Comparison of ENCODE assay signal across 25 mouse cellular contexts in the genomic region with DNA sequence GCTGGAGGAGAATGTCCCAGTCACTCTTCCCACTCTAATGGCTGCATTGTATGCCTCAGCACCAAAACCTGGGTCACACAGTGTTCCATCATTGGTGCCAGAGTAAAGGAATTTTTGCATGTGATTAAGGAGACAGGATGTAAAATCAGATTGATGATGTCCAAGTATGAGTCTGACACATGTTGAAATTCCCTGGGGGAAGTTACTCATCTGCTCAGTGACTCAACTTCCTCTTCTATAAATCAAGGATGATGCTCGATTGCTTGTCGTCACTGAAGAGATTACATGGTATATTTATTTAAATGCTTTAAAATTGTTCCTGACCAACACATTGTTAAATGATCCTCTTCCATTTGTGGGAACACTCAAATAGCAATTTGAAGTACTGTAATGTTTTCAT.
DNase-seq lines count a peak whose midpoint lies in the region; TF ChIP-seq lines count a peak whose summit lies in the region.
"Had no signal": no experiment of that assay in that cellular context is flagged by ENCODE, and none has a peak within 500 bp of the region (broad histone marks: within the 10 kb centered on the region; RNA-seq: fewer than 3 reads in every experiment).

No protein-coding gene starts in this region.

- DNase-seq in 3134 (ENCODE audit: extremely low read depth, insufficient read length, low spot score) (peak; percentile 21), 3T3-L1 (ENCODE audit: low read depth, low spot score) (peak; percentile 89), MEL (ENCODE audit: low read depth, low spot score) (peak; percentile 2)
- DNase-seq in mesoderm, embryonic 11.5 days (ENCODE audit: low read depth, low spot score) = peak; percentile 4
- no peak for DNase-seq in retina, embryonic 14.5 days (ENCODE audit: low spot score)
- DNase-seq in spleen, postnatal 4 days (ENCODE audit: low spot score in 2 of 2) = no peak
- no peak for DNase-seq in frontal cortex, postnatal 14 days (ENCODE audit: low spot score in 2 of 2)
- DNase-seq: adrenal gland, adult 2 months; adrenal gland, postnatal 14 days; cerebellum, adult 11 months; cerebellum, adult 2 months; cerebellum, adult 9-11 months; cerebellum, postnatal 25 days; gastrocnemius, postnatal 25 days; heart, adult 18-20 months; heart, postnatal 10 days; kidney, adult 18-20 months had no signal

- H3K36me3 ChIP-seq in MEL (ENCODE audit: control insufficient read depth in 1 of 2, insufficient read depth in 2 of 2, low read length in 2 of 2) = no peaks in the 10 kb centered on the region
- H3K36me3 ChIP-seq: embryonic facial prominence, embryonic 12.5 days; embryonic facial prominence, embryonic 15.5 days; forebrain, embryonic 10.5 days; heart, embryonic 12.5 days; heart, embryonic 15.5 days; hindbrain, embryonic 13.5 days had no signal

- no peaks in the 10 kb centered on the region for H3K9me3 ChIP-seq in MEL (replicated peaks; ENCODE audit: insufficient read depth, low read length)
- H3K9me3 ChIP-seq: embryonic facial prominence, embryonic 12.5 days; embryonic facial prominence, embryonic 15.5 days; forebrain, embryonic 10.5 days; forebrain, embryonic 13.5 days; heart, embryonic 12.5 days; heart, embryonic 15.5 days; hindbrain, embryonic 13.5 days had no signal

- no peaks in the 10 kb centered on the region for H3K27me3 ChIP-seq in MEL (ENCODE audit: control insufficient read depth in 1 of 2, insufficient read depth in 2 of 2, low read length in 2 of 2)
- H3K27me3 ChIP-seq: embryonic facial prominence, embryonic 12.5 days; embryonic facial prominence, embryonic 15.5 days; forebrain, embryonic 13.5 days; heart, embryonic 12.5 days; heart, embryonic 15.5 days; hindbrain, embryonic 13.5 days had no signal

- H3K9ac ChIP-seq in MEL (ENCODE audit: control insufficient read depth, low read depth, low read length, poor library complexity, severe bottlenecking) = no peak overlapping the region
- H3K9ac ChIP-seq: embryonic facial prominence, embryonic 12.5 days; embryonic facial prominence, embryonic 15.5 days; forebrain, embryonic 13.5 days; heart, embryonic 12.5 days; heart, embryonic 15.5 days; hindbrain, embryonic 13.5 days had no signal

- no peak for TF ChIP-seq POLR2A in MEL (IDR thresholded peaks at IDR 0.05; ENCODE audit: control insufficient read depth in 1 of 2, insufficient read depth in 1 of 2, low read depth in 1 of 2, low read length in 2 of 2, poor library complexity in 1 of 2)

- no peak overlapping the region for H3K27ac ChIP-seq in MEL (ENCODE audit: control insufficient read depth, low read depth, low read length)
- H3K27ac ChIP-seq: embryonic facial prominence, embryonic 12.5 days; embryonic facial prominence, embryonic 15.5 days; forebrain, embryonic 10.5 days; forebrain, embryonic 13.5 days; heart, embryonic 15.5 days; hindbrain, embryonic 13.5 days; hindbrain, postnatal 0 days had no signal

- no peaks in the 10 kb centered on the region for H3K4me1 ChIP-seq in MEL (ENCODE audit: control insufficient read depth in 1 of 2, insufficient read depth in 2 of 2, low read length in 2 of 2)
- H3K4me1 ChIP-seq: embryonic facial prominence, embryonic 12.5 days; embryonic facial prominence, embryonic 15.5 days; forebrain, embryonic 10.5 days; forebrain, embryonic 13.5 days; heart, embryonic 12.5 days; heart, embryonic 15.5 days; hindbrain, embryonic 13.5 days had no signal

- H3K79me2 ChIP-seq in MEL (ENCODE audit: control insufficient read depth, insufficient read depth, low read length, poor library complexity) = no peaks in the 10 kb centered on the region

- TF ChIP-seq EP300 in MEL (IDR thresholded peaks at IDR 0.05; ENCODE audit: low read depth in 1 of 2, low read length in 2 of 2) = no peak

- no peak for TF ChIP-seq CTCF in MEL (IDR thresholded peaks at IDR 0.05 in 2 of 3, conservative IDR thresholded peaks at IDR 0.05 in 1 of 3; ENCODE audit: control insufficient read depth in 1 of 3, insufficient read depth in 1 of 3, low read depth in 2 of 3, low read length in 3 of 3, poor library complexity in 1 of 3, severe bottlenecking in 1 of 3)

- TF ChIP-seq RAD21 in MEL (IDR thresholded peaks at IDR 0.05; ENCODE audit: low read depth, low read length) = no peak

- no peak overlapping the region for H3K4me3 ChIP-seq in MEL (ENCODE audit: control insufficient read depth in 1 of 2, insufficient read depth in 1 of 2, low read depth in 2 of 2, low read length in 2 of 2)
- H3K4me3 ChIP-seq: embryonic facial prominence, embryonic 12.5 days; embryonic facial prominence, embryonic 15.5 days; forebrain, embryonic 10.5 days; forebrain, embryonic 13.5 days; heart, embryonic 12.5 days; heart, embryonic 15.5 days; hindbrain, embryonic 13.5 days had no signal

TF ChIP-seq in MEL, 35 proteins besides CTCF, POLR2A, EP300 and RAD21:
- no peak for TF ChIP-seq GABPA (IDR thresholded peaks at IDR 0.05; ENCODE audit: low read depth, low read length)
- TF ChIP-seq SMC3 (IDR thresholded peaks at IDR 0.05; ENCODE audit: low read depth, low read length) = no peak
- TF ChIP-seq ZKSCAN1 (IDR thresholded peaks at IDR 0.05; ENCODE audit: low read depth, low read length) = no peak
- no peak for TF ChIP-seq E2F4 (IDR thresholded peaks at IDR 0.05; ENCODE audit: borderline replicate concordance, low read depth, low read length)
- no peak for TF ChIP-seq MAFK (IDR thresholded peaks at IDR 0.05; ENCODE audit: borderline replicate concordance, low read depth, low read length)
- TF ChIP-seq MXI1 (IDR thresholded peaks at IDR 0.05; ENCODE audit: low read depth, low read length) = no peak
- no peak for TF ChIP-seq ELF1 (IDR thresholded peaks at IDR 0.05; ENCODE audit: low read depth, low read length)
- TF ChIP-seq GATA1 (IDR thresholded peaks at IDR 0.05; ENCODE audit: low read depth, low read length) = no peak
- TF ChIP-seq KAT2A (conservative IDR thresholded peaks at IDR 0.05; ENCODE audit: low read depth, low read length) = no peak
- TF ChIP-seq RCOR1 (IDR thresholded peaks at IDR 0.05; ENCODE audit: low read depth, low read length) = no peak
- TF ChIP-seq NELFE (IDR thresholded peaks at IDR 0.05; ENCODE audit: low read depth, low read length) = no peak
- no peak for TF ChIP-seq USF1 (IDR thresholded peaks at IDR 0.05; ENCODE audit: low read depth, low read length)
- no peak for TF ChIP-seq TAL1 (IDR thresholded peaks at IDR 0.05; ENCODE audit: low read length)
- no peak for TF ChIP-seq MYC (IDR thresholded peaks at IDR 0.05; ENCODE audit: low read depth, low read length)
- no peak for TF ChIP-seq BHLHE40 (IDR thresholded peaks at IDR 0.05; ENCODE audit: borderline replicate concordance, low read depth, low read length)
- TF ChIP-seq MAZ (IDR thresholded peaks at IDR 0.05; ENCODE audit: low read depth, low read length) = no peak
- no peak for TF ChIP-seq ZC3H11A (IDR thresholded peaks at IDR 0.05; ENCODE audit: low read depth, low read length)
- TF ChIP-seq CHD1 (IDR thresholded peaks at IDR 0.05; ENCODE audit: low read depth, low read length) = no peak

Comparison
In these comparisons a context has a peak if more than half of its experiments do, and no peak if none do; other contexts are left out.
1. DNase-seq: peak in 3134 (single experiment), 3T3-L1 (single experiment), MEL (single experiment) and mesoderm, embryonic 11.5 days (single experiment); none in retina, embryonic 14.5 days (single experiment), spleen, postnatal 4 days (0 of 2) and frontal cortex, postnatal 14 days (0 of 2).